Mouse (Mus musculus) stomach, postnatal 0 days (tissue): ENCODE results near the gene Nlgn1. TPM values are rescaled to one million over a fixed set of nuclear protein-coding genes. Genes with fewer than 3 reads are reported as not detected.

Experiments used
- ATAC-seq: fragments of 200-750 bp; cut with Nextera tagmentation; 2 replicates; pipeline ENCODE4 v1.8.0; 2017; ENCODE audit not compliant: low FRiP score, low TSS enrichment
- DNase-seq: peaks from one replicate; pipeline ENCODE4 v3.0.0-alpha.2; 2016; ENCODE audit warnings: low spot score
- H3K27ac ChIP-seq: fragments of 300-500 bp; sonication (generic); replicated peaks from 2 replicates; pipeline ENCODE4 v1.5.1; 2014; ENCODE audit warnings: mild to moderate bottlenecking, control low read depth
- H3K27me3 ChIP-seq: fragments of 300-500 bp; sonication (generic); 2 replicates; pipeline ENCODE4 v1.6.1; 2014; ENCODE audit warnings: low read length; ENCODE audit not compliant: control insufficient read depth, insufficient read depth
- H3K36me3 ChIP-seq: fragments of 300-500 bp; sonication (generic); 2 replicates; pipeline ENCODE4 v1.6.1; 2014; ENCODE audit warnings: low read length, mixed read lengths; ENCODE audit not compliant: control insufficient read depth, insufficient read depth
- H3K4me1 ChIP-seq: fragments of 300-500 bp; sonication (generic); replicated peaks from 2 replicates; pipeline ENCODE4 v1.6.1; 2014; ENCODE audit warnings: antibody characterized with exemption; ENCODE audit not compliant: control insufficient read depth, insufficient read depth
- H3K4me2 ChIP-seq: fragments of 300-500 bp; sonication (generic); replicated peaks from 2 replicates; pipeline ENCODE4 v1.6.1; 2014; ENCODE audit warnings: low read depth, mild to moderate bottlenecking, control low read depth, moderate library complexity
- H3K4me3 ChIP-seq: fragments of 300-500 bp; sonication (generic); 2 replicates; pipeline ENCODE4 v1.5.1; 2014; ENCODE audit warnings: low read depth, low read length, control low read depth
- H3K9ac ChIP-seq: fragments of 300-500 bp; sonication (generic); 2 replicates; pipeline ENCODE4 v1.6.1; 2014; ENCODE audit warnings: mild to moderate bottlenecking, low read length, control low read depth, mixed read lengths
- H3K9me3 ChIP-seq: fragments of 300-500 bp; sonication (generic); 2 replicates; pipeline ENCODE4 v1.6.1; 2016; ENCODE audit warnings: low read length; ENCODE audit not compliant: control insufficient read depth
- CTCF ChIP-seq: IDR thresholded peaks from 2 replicates; pipeline ENCODE4 v1.5.1; 2016; ENCODE audit warnings: antibody characterized with exemption, low read depth, mild to moderate bottlenecking, moderate library complexity
- EP300 ChIP-seq: optimal IDR thresholded peaks from 2 replicates; pipeline ENCODE3; 2016; ENCODE audit warnings: antibody characterized with exemption
- WGBS: fragments of 180-500 bp; shearing (Covaris S2); extraction: QIAGEN DNeasy Blood & Tissue Kit; methylation state at CpG from one replicate; pipeline ENCODE4 v1.1.7; 2014; 5-methylcytosine and 5-hydroxymethylcytosine counted together
- polyA plus RNA-seq: library from polyadenylated mRNA; unstranded; fragments of >200 nt; fragmentation: Nextera tagmentation; extraction: Ambion mirVana; gene quantifications from 2 replicates; pipeline ENCODE4 v1.2.1, GENCODE M21; 2015

Gene Nlgn1
- polyA plus RNA-seq, 1 experiment from 2014 or later = 0.41 TPM

DNA sequence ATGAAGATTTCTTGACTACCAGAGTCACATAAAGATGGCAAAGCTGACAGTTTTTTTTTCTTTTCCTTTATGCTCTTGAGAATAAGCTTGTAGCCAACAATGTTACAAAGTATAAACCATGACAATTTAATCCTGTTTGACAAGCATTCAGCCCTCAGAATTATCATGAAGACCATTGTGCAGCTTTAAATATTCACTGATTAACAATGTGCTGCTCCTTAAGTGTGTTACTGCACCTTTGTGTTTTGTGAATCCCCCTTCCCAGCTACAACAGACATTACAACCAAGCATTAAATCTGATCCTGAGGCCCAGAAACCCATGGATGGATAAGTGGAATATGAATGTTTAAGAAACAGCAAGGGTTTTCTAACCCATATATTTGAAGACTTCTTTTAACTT lies 434.8 kb downstream of the Nlgn1 start:
- Histone ChIP-seq H3K9ac (no peak overlapping the region), H3K27me3 (no peaks in the 10 kb centered on the region), H3K4me3 (no peak overlapping the region), H3K4me2 (no peak overlapping the region), H3K36me3 (no peaks in the 10 kb centered on the region), H3K9me3 (no peaks in the 10 kb centered on the region), H3K27ac (no peak overlapping the region), H3K4me1 (no peaks in the 10 kb centered on the region)
- TF ChIP-seq CTCF = no peak
- no peak for TF ChIP-seq EP300
- no peak for DNase-seq
- ATAC-seq = no peak

DNA sequence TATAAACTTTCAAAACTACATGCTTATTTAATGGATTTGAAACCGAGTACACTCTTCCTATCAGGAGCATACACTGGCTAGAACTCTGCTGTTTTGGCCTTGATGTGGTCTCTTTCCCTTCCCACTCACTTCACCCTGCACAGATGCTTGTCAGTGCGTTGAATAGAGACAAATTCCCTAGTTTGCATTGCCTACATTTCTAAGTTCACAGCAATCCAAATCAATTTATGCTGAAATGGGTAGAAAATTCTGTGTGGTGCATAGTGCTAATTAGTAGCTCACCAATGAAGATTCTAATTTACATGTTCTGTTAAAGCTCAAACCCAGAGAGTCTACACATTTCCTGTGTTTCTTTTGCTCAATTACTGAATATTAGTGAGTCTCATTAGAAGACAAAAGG lies 447.5 kb downstream of the Nlgn1 start:
- Histone ChIP-seq H3K9ac (no peak overlapping the region), H3K9me3 (no peaks in the 10 kb centered on the region), H3K4me2 (no peak overlapping the region), H3K27me3 (no peaks in the 10 kb centered on the region), H3K36me3 (no peaks in the 10 kb centered on the region), H3K27ac (no peak overlapping the region), H3K4me3 (no peak overlapping the region), H3K4me1 (no peaks in the 10 kb centered on the region)
- no peak for DNase-seq
- ATAC-seq = no peak
- WGBS = 51% methylated on average over 2 of the region's 2 CpGs
- no peak for TF ChIP-seq EP300

DNA sequence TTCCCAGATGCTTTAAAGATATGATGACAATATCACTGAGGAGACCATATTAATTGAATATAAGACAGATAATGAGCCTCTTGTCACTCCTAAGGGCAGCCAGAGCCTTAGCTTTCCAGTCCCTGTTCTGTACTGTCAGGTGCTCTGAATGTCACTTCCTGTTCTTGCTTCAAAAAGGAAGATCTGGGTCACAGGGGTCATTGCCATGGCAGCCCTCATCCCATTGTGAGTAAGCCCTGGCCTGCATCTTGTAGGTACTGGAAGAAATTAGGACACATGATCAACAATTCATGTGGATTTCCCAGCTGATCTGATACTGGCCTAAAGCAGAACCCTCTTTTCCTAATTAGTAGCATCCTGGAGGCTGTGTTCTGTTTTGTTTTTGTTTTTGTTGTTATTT lies 463.1 kb downstream of the Nlgn1 start:
- Histone ChIP-seq H3K4me2 (no peak overlapping the region), H3K4me3 (no peak overlapping the region), H3K36me3 (no peaks in the 10 kb centered on the region), H3K4me1 (no peaks in the 10 kb centered on the region), H3K9me3 (no peaks in the 10 kb centered on the region), H3K9ac (no peak overlapping the region), H3K27me3 (no peaks in the 10 kb centered on the region), H3K27ac (no peak overlapping the region)
- ATAC-seq (no peak), DNase-seq (no peak)
- TF ChIP-seq EP300 (no peak), CTCF (no peak)

DNA sequence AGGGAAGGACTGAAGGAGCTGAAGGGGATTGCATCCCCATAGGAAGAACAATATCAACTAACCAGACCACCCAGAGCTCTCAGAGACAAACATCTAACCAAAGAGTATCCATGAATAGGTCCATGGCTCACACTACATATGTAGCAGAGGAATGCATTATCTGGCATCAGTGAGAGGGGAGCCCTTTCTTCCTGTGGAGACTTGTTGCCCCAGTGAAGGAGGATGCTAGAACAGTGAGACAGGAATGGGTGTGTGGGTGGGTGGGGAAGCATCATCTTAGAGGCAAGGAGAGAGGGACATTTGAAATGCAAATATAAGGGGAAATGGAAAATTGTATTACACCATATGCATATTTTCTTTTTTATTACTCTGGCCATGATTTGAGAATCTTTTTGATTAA lies 473.9 kb downstream of the Nlgn1 start:
- ATAC-seq = no peak
- H3K9me3 ChIP-seq = no peaks in the 10 kb centered on the region
- H3K27me3 ChIP-seq = no peaks in the 10 kb centered on the region
- no peak overlapping the region for H3K4me2 ChIP-seq
- no peak for DNase-seq
- H3K4me1 ChIP-seq = no peaks in the 10 kb centered on the region
- H3K4me3 ChIP-seq = no peak overlapping the region
- TF ChIP-seq CTCF = no peak
- no peak for TF ChIP-seq EP300
- H3K36me3 ChIP-seq = no peaks in the 10 kb centered on the region
- H3K9ac ChIP-seq = no peak overlapping the region
- no peak overlapping the region for H3K27ac ChIP-seq

DNA sequence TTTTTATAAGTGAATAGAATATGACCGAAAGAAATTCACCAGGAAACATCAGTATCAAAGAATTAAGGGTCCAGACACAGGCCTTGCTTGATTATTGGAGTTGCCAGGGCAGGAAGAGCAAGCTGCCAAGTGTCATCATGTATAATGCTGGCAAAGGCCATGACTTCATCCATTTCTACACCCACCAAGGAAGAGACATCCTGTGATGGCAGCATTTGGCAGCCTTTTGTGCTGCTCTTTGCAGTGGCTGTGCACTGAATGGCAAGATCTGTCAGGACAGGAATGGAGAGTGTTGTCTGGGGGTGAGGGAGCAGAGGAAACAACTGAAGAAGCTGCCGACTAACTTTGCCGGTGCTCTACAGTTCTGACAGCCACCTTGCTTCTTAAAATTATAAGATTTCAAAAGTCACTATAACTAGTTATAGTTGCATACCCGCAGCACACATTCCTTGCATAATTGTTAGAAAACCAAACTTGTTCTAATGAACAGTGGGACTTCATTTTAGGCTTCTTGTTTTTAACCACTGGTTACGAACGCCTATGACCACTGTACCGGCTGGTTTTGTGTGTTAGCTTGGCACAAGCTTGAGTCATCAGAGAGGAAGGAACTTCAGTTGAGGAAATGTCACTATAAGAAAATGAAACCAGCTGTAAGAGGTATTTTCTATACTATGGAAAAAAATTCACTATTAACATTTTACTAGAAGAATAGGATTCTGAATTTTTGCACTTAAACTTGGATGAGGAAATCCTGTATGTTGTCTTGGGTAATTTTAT lies 487.4 kb downstream of the Nlgn1 start:
- ATAC-seq = no peak
- Histone ChIP-seq H3K4me2 (no peak overlapping the region), H3K4me3 (no peak overlapping the region), H3K9ac (no peak overlapping the region), H3K27me3 (no peaks in the 10 kb centered on the region), H3K4me1 (no peaks in the 10 kb centered on the region), H3K36me3 (no peaks in the 10 kb centered on the region), H3K27ac (no peak overlapping the region), H3K9me3 (no peaks in the 10 kb centered on the region)
- DNase-seq = no peak
- WGBS = 82% methylated on average over 7 of the region's 7 CpGs
- no peak for TF ChIP-seq CTCF
- TF ChIP-seq EP300 = no peak

DNA sequence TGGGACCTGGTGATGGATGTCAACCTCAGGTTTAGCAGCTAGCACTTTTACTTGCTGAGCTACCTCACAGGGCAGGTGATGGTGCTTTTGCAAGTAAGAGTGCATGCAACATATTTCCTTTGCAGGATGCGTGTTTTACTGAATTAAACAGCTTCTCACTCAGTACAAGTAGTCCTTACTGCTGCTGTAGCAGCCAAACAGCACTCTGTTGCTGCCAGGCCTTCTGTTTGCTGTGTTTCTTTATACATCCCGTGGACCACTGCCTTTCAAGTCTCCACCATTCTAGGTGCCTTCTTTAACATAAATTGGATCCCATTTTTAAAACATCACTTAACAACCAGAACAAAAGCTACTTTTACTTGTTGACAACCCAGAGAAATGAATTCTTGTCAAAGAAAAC lies 502.0 kb downstream of the Nlgn1 start:
- no peak overlapping the region for H3K9ac ChIP-seq
- TF ChIP-seq CTCF (no peak), EP300 (no peak)

More for the DNA sequence above, 502.0 kb downstream of the Nlgn1 start:
- Histone ChIP-seq H3K4me3 (no peak overlapping the region), H3K36me3 (no peaks in the 10 kb centered on the region), H3K27ac (no peak overlapping the region), H3K9me3 (no peaks in the 10 kb centered on the region), H3K27me3 (no peaks in the 10 kb centered on the region), H3K4me2 (no peak overlapping the region), H3K4me1 (no peaks in the 10 kb centered on the region)
- no peak for ATAC-seq
- no peak for DNase-seq
- WGBS = 81% methylated on average over 2 of the region's 2 CpGs
